Mouse (Mus musculus) spleen, adult 2 months (tissue): Measurements from ENCODE around the gene Mapk7.

Experiments
- CTCF ChIP-seq: fragments of 200-500 bp; IDR thresholded peaks from 2 replicates; pipeline ENCODE4 v1.5.1; 2011; ENCODE audit warnings: mild to moderate bottlenecking, inconsistent platforms; ENCODE audit not compliant: insufficient read depth, insufficient read length, insufficient replicate concordance; ENCODE audit errors: extremely low read depth
- POLR2A ChIP-seq: fragments of 200-500 bp; IDR thresholded peaks from 2 replicates; pipeline ENCODE4 v1.6.1; 2011; ENCODE audit warnings: low read depth, low read length, inconsistent platforms

DNA sequence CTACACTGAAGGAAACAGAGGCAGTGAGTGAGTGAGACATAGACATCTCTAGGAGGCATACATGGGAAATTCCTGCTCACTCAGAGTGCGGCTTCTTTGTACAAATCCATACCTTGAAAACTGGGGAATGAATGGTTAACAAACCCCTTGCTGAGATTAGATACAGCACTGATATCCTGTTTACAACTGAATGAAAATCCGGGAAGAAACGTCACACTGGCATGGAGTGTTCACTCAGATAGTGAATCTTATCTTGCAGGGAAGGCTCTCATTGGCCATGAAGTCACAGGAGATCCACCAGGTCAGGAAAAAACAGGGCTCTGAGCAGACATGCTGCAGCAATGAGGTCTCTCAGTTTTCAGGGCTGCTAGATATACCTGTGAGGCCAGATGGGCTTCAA is 42.7 kb upstream of the Mapk7 start:
- no peak for TF ChIP-seq POLR2A
- TF ChIP-seq CTCF: no peak
